Mouse (Mus musculus) CH12.LX (cell line): Measurements from ENCODE around the gene Rpl10a.

Experiments used
- CTCF ChIP-seq, 2 experiments: IDR thresholded peaks in 1 of 2; conservative IDR thresholded peaks in 1 of 2; 2 replicates each; pipeline ENCODE4 v1.5.1; 2011 to 2012; ENCODE audit warnings: low read depth in 2 of 2, low read length in 2 of 2, improper control_type of control experiment in 1 of 2, inconsistent platforms in 1 of 2, mild to moderate bottlenecking in 1 of 2, moderate library complexity in 1 of 2
- EP300 ChIP-seq: IDR thresholded peaks from 2 replicates; pipeline ENCODE4 v1.6.1; 2011; ENCODE audit warnings: low read length, improper control_type of control experiment
- HCFC1 ChIP-seq: IDR thresholded peaks from 2 replicates; pipeline ENCODE4 v1.6.1; 2012; ENCODE audit warnings: low read depth, mild to moderate bottlenecking, inconsistent platforms, low read length, improper control_type of control experiment
- JUN ChIP-seq: IDR thresholded peaks from 2 replicates; pipeline ENCODE4 v1.6.1; 2011; ENCODE audit warnings: low read depth, mild to moderate bottlenecking, low read length, improper control_type of control experiment, moderate library complexity; ENCODE audit not compliant: insufficient read depth
- KAT2A ChIP-seq: IDR thresholded peaks from 2 replicates; pipeline ENCODE4 v1.6.1; 2012; ENCODE audit warnings: low read length, improper control_type of control experiment, inconsistent platforms; ENCODE audit not compliant: insufficient replicate concordance
- MAFK ChIP-seq: IDR thresholded peaks from 2 replicates; pipeline ENCODE4 v1.6.1; 2011; ENCODE audit warnings: low read length, improper control_type of control experiment; ENCODE audit not compliant: insufficient replicate concordance
- MAX ChIP-seq: IDR thresholded peaks from 2 replicates; pipeline ENCODE4 v1.6.1; 2011; ENCODE audit warnings: low read length, improper control_type of control experiment
- POLR2A ChIP-seq: IDR thresholded peaks from 2 replicates; pipeline ENCODE4 v1.6.1; 2011; ENCODE audit warnings: low read depth, mild to moderate bottlenecking, improper control_type of control experiment, low read length
- RAD21 ChIP-seq: IDR thresholded peaks from 2 replicates; pipeline ENCODE4 v1.6.1; 2011; ENCODE audit warnings: low read depth, mild to moderate bottlenecking, low read length, improper control_type of control experiment, moderate library complexity
- SMC3 ChIP-seq: IDR thresholded peaks from 2 replicates; pipeline ENCODE4 v1.6.1; 2011; ENCODE audit warnings: low read depth, low read length, improper control_type of control experiment
- TBP ChIP-seq: conservative IDR thresholded peaks from 2 replicates; pipeline ENCODE4 v1.6.1; 2011; ENCODE audit warnings: low read depth, low read length, improper control_type of control experiment
- USF2 ChIP-seq: conservative IDR thresholded peaks from 2 replicates; pipeline ENCODE4 v1.6.1; 2011; ENCODE audit warnings: low read depth, low read length, improper control_type of control experiment
- ZNF384 ChIP-seq: IDR thresholded peaks from 2 replicates; pipeline ENCODE4 v1.6.1; 2012; ENCODE audit warnings: low read depth, low read length, improper control_type of control experiment, inconsistent platforms

DNA sequence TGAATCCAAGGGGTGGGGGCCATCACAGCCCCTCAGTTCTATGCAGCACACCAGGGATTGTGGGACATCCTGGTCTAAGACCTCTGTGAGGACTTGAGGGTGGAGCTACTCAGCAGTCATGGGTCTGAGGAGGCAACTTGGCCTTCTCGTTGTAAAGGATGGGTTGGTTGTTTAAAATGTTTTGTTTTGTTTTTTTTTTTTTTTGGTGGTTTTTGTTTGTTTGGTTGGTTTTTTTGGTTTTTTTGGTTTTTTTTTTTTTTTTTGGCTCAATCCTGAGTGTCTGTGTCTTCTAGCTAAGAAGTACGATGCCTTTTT is 1.9 kb downstream of the Rpl10a start:
- TF ChIP-seq TBP: no peak
- no peak for TF ChIP-seq CTCF (conservative IDR thresholded peaks at IDR 0.05 in 1 of 2, IDR thresholded peaks at IDR 0.05 in 1 of 2; ENCODE audit: low read depth in 2 of 2, low read length in 2 of 2)
- no peak for TF ChIP-seq ZNF384
- TF ChIP-seq POLR2A: peak; percentile 50
- no peak for TF ChIP-seq KAT2A
- no peak for TF ChIP-seq MAX
- no peak for TF ChIP-seq SMC3
- no peak for TF ChIP-seq JUN
- no peak for TF ChIP-seq MAFK
- no peak for TF ChIP-seq USF2
- no peak for TF ChIP-seq HCFC1
- no peak for TF ChIP-seq EP300
- no peak for TF ChIP-seq RAD21
